Mouse (Mus musculus) CH12.LX (cell line): ENCODE measurements around the gene Tcea2. TPM values are rescaled to one million over a fixed set of nuclear protein-coding genes. Genes with fewer than 3 reads are reported as not detected.

Experiments
- DNase-seq: peaks from one replicate; pipeline ENCODE4 v3.0.0-alpha.2; 2013; ENCODE audit errors: extremely low read depth
- H3K27ac ChIP-seq: 2 replicates; pipeline ENCODE4 v1.5.1; 2012; ENCODE audit warnings: low read depth, mild to moderate bottlenecking, control low read depth, moderate library complexity; ENCODE audit not compliant: insufficient read depth
- H3K27me3 ChIP-seq: replicated peaks from 2 replicates; pipeline ENCODE3; 2012; ENCODE audit warnings: inconsistent platforms
- H3K36me3 ChIP-seq, 2 experiments: replicated peaks in 1 of 2; 2 replicates each; pipeline versions ENCODE3 to v1.6.1; 2012; ENCODE audit warnings: inconsistent platforms in 1 of 2, low read length in 1 of 2, mild to moderate bottlenecking in 1 of 2, mixed read lengths in 1 of 2, moderate library complexity in 1 of 2; ENCODE audit not compliant: control insufficient read depth in 1 of 2, insufficient read depth in 1 of 2
- H3K4me1 ChIP-seq, 2 experiments: 2 replicates each; pipeline ENCODE4 v1.6.1; 2012; ENCODE audit warnings: inconsistent platforms in 1 of 2, moderate library complexity in 1 of 2; ENCODE audit not compliant: insufficient read depth in 2 of 2, control insufficient read depth in 1 of 2
- H3K4me2 ChIP-seq: 2 replicates; pipeline ENCODE4 v1.6.1; 2012; ENCODE audit warnings: low read depth, mild to moderate bottlenecking, control low read depth; ENCODE audit not compliant: poor library complexity, insufficient read depth, severe bottlenecking
- H3K4me3 ChIP-seq, 3 experiments: fragments of 150-350 bp in 1 of 3; sonication (generic) in 1 of 3; replicated peaks in 1 of 3; 2 replicates each; pipeline versions ENCODE3 to v1.5.1; 2011 to 2012; ENCODE audit warnings: low read depth in 2 of 3, low read length in 2 of 3, mild to moderate bottlenecking in 2 of 3, moderate library complexity in 2 of 3, control low read depth in 1 of 3, improper control_type of control experiment in 1 of 3, inconsistent platforms in 1 of 3, mixed read lengths in 1 of 3; ENCODE audit not compliant: poor library complexity in 1 of 3
- H3K79me2 ChIP-seq: replicated peaks from 2 replicates; pipeline ENCODE4 v1.6.1; 2012; ENCODE audit warnings: mild to moderate bottlenecking, moderate library complexity; ENCODE audit not compliant: control insufficient read depth, poor library complexity, insufficient read depth, severe bottlenecking; ENCODE audit errors: extremely low read depth
- H3K9ac ChIP-seq: 2 replicates; pipeline ENCODE4 v1.6.1; 2012; ENCODE audit warnings: low read depth, mild to moderate bottlenecking, control low read depth, moderate library complexity; ENCODE audit not compliant: insufficient read depth
- H3K9me3 ChIP-seq: replicated peaks from 2 replicates; pipeline ENCODE3; 2012; ENCODE audit warnings: low read length, inconsistent platforms, mixed read lengths
- CHD1 ChIP-seq: IDR thresholded peaks from 2 replicates; pipeline ENCODE4 v1.6.1; 2012; ENCODE audit warnings: low read depth, low read length, improper control_type of control experiment, inconsistent platforms
- CTCF ChIP-seq, 2 experiments: IDR thresholded peaks in 1 of 2; conservative IDR thresholded peaks in 1 of 2; 2 replicates each; pipeline ENCODE4 v1.5.1; 2011 to 2012; ENCODE audit warnings: low read depth in 2 of 2, low read length in 2 of 2, improper control_type of control experiment in 1 of 2, inconsistent platforms in 1 of 2, mild to moderate bottlenecking in 1 of 2, moderate library complexity in 1 of 2
- E2F4 ChIP-seq: IDR thresholded peaks from 2 replicates; pipeline ENCODE4 v1.6.1; 2011; ENCODE audit warnings: low read depth, low read length, improper control_type of control experiment; ENCODE audit not compliant: insufficient replicate concordance
- EP300 ChIP-seq: IDR thresholded peaks from 2 replicates; pipeline ENCODE4 v1.6.1; 2011; ENCODE audit warnings: low read length, improper control_type of control experiment
- GABPA ChIP-seq: IDR thresholded peaks from 2 replicates; pipeline ENCODE4 v1.6.1; 2012; ENCODE audit warnings: low read depth, low read length, improper control_type of control experiment, inconsistent platforms; ENCODE audit not compliant: insufficient replicate concordance
- HCFC1 ChIP-seq: IDR thresholded peaks from 2 replicates; pipeline ENCODE4 v1.6.1; 2012; ENCODE audit warnings: low read depth, mild to moderate bottlenecking, inconsistent platforms, low read length, improper control_type of control experiment
- MAFK ChIP-seq: IDR thresholded peaks from 2 replicates; pipeline ENCODE4 v1.6.1; 2011; ENCODE audit warnings: low read length, improper control_type of control experiment; ENCODE audit not compliant: insufficient replicate concordance
- MAZ ChIP-seq: IDR thresholded peaks from 2 replicates; pipeline ENCODE4 v1.6.1; 2012; ENCODE audit warnings: low read depth, mild to moderate bottlenecking, inconsistent platforms, low read length, improper control_type of control experiment, moderate library complexity
- MYC ChIP-seq: IDR thresholded peaks from 2 replicates; pipeline ENCODE4 v1.6.1; 2011; ENCODE audit warnings: low read depth, mild to moderate bottlenecking, improper control_type of control experiment, low read length
- NELFE ChIP-seq: IDR thresholded peaks from 2 replicates; pipeline ENCODE4 v1.6.1; 2011; ENCODE audit warnings: low read depth, low read length, improper control_type of control experiment
- NRF1 ChIP-seq: IDR thresholded peaks from 2 replicates; pipeline ENCODE4 v1.6.1; 2014; ENCODE audit warnings: low read depth, mild to moderate bottlenecking, inconsistent platforms, low read length, improper control_type of control experiment, moderate library complexity
- POLR2A ChIP-seq: IDR thresholded peaks from 2 replicates; pipeline ENCODE4 v1.6.1; 2011; ENCODE audit warnings: low read depth, mild to moderate bottlenecking, improper control_type of control experiment, low read length
- POLR2AphosphoS2 ChIP-seq: IDR thresholded peaks from 2 replicates; pipeline ENCODE4 v1.6.1; 2011; ENCODE audit warnings: low read depth, low read length, improper control_type of control experiment
- RAD21 ChIP-seq: IDR thresholded peaks from 2 replicates; pipeline ENCODE4 v1.6.1; 2011; ENCODE audit warnings: low read depth, mild to moderate bottlenecking, low read length, improper control_type of control experiment, moderate library complexity
- SIN3A ChIP-seq: IDR thresholded peaks from 2 replicates; pipeline ENCODE4 v1.6.1; 2012; ENCODE audit warnings: low read length, improper control_type of control experiment, inconsistent platforms
- TBP ChIP-seq: conservative IDR thresholded peaks from 2 replicates; pipeline ENCODE4 v1.6.1; 2011; ENCODE audit warnings: low read depth, low read length, improper control_type of control experiment
- TCF12 ChIP-seq: IDR thresholded peaks from 2 replicates; pipeline ENCODE4 v1.6.1; 2014; ENCODE audit warnings: low read depth, mild to moderate bottlenecking, inconsistent platforms, low read length, improper control_type of control experiment
- UBTF ChIP-seq: IDR thresholded peaks from 2 replicates; pipeline ENCODE4 v1.6.1; 2012; ENCODE audit warnings: low read depth, mild to moderate bottlenecking, inconsistent platforms, low read length, improper control_type of control experiment, moderate library complexity
- USF1 ChIP-seq: IDR thresholded peaks from 2 replicates; pipeline ENCODE4 v1.6.1; 2014; ENCODE audit warnings: low read depth, mild to moderate bottlenecking, inconsistent platforms, low read length, improper control_type of control experiment
- USF2 ChIP-seq: conservative IDR thresholded peaks from 2 replicates; pipeline ENCODE4 v1.6.1; 2011; ENCODE audit warnings: low read depth, low read length, improper control_type of control experiment
- ZC3H11A ChIP-seq: IDR thresholded peaks from 2 replicates; pipeline ENCODE4 v1.6.1; 2012; ENCODE audit warnings: low read depth, mild to moderate bottlenecking, inconsistent platforms, low read length, improper control_type of control experiment
- ZMIZ1 ChIP-seq: IDR thresholded peaks from 2 replicates; pipeline ENCODE4 v1.6.1; 2012; ENCODE audit warnings: low read depth, mild to moderate bottlenecking, inconsistent platforms, low read length, improper control_type of control experiment
- ZNF384 ChIP-seq: IDR thresholded peaks from 2 replicates; pipeline ENCODE4 v1.6.1; 2012; ENCODE audit warnings: low read depth, low read length, improper control_type of control experiment, inconsistent platforms
- dilution Hi-C: fragments of 300-500 bp; cut with MboI; formaldehyde crosslinking; loops from 2 replicates; pipeline ENCODE4 v1.14.3; 2020; ENCODE audit warnings: low sequenced_read_pairs; ENCODE audit not compliant: extremely low pct_unique_long_range_greater_than_20kb, extremely low pct_ligation_motif_present
- in situ Hi-C: fragments of 300-500 bp; cut with MboI; formaldehyde crosslinking; loops from 3 replicates; pipeline ENCODE4 v1.14.3; 2019; ENCODE audit warnings: low sequenced_read_pairs, low pct_ligation_motif_present, low pct_unique_long_range_greater_than_20kb, mixed read lengths
- polyA plus RNA-seq: library from polyadenylated mRNA; unstranded; fragments of >175 nt; gene quantifications from 2 replicates; pipeline ENCODE4 v1.2.1, GENCODE M21; 2012; ENCODE audit warnings: low read depth; ENCODE audit not compliant: insufficient read length
- total RNA-seq, 2 experiments: library from RNA; depleted of rRNA; stranded (reverse); fragments of 300-350 nt in 1 of 2; fragments of >200 nt in 1 of 2; gene quantifications; 2 replicates each; pipeline ENCODE4 v1.2.3; 2012 to 2014

Tcea2 gene
- total and polyA plus RNA-seq, 3 experiments, result 8.8 to 14.4 (median 9.2) TPM

- TF ChIP-seq ZC3H11A (peak; percentile 12; the same call in 1 of the 2 replicates), MYC (peak; percentile 89), POLR2AphosphoS2 (no peak), ZMIZ1 (peak; percentile 52; the same call in 1 of the 2 replicates), NRF1 (peak; percentile 36; the same call in 1 of the 2 replicates), HCFC1 (peak; percentile 49)
Measured at GRCm38 (mm10) chr2:181678780-181679179, 1.3 kb upstream of the Tcea2 start (continued).

GRCm38 (mm10) chr2:181680716-181681117 lies 607 bp downstream of the Tcea2 start:
- H3K27me3 ChIP-seq, result no peaks in the 10 kb centered on the region
- dilution Hi-C loops, result no loop called here
- H3K27ac ChIP-seq, result no peak overlapping the region
- in situ Hi-C loops, result no loop called here
- H3K36me3 ChIP-seq, result peaks cover 0 to 21% of the 10 kb centered on the region in 2 experiments
- H3K4me2 ChIP-seq, result peak overlapping the region; percentile 58
- TF ChIP-seq USF2 (no peak), RAD21 (no peak), E2F4 (no peak), HCFC1 (no peak), TBP (no peak), NRF1 (no peak), NELFE (no peak), POLR2A (no peak), ZNF384 (no peak), CHD1 (no peak), EP300 (no peak), MAZ (no peak), USF1 (no peak), TCF12 (no peak), GABPA (no peak), SIN3A (no peak), MAFK (no peak), CTCF (conservative IDR thresholded peaks at IDR 0.05 in 1 of 2, IDR thresholded peaks at IDR 0.05 in 1 of 2; ENCODE audit: low read depth in 2 of 2, low read length in 2 of 2) (no peak), ZMIZ1 (no peak), UBTF (no peak)
- DNase-seq, result no peak
- peak overlapping the region; percentile 62 for H3K9ac ChIP-seq
- H3K9me3 ChIP-seq, result no peaks in the 10 kb centered on the region
- peak overlapping the region; percentile 61 to 77 (median 72) for H3K4me3 ChIP-seq
- no peaks in the 10 kb centered on the region for H3K79me2 ChIP-seq
- H3K4me1 ChIP-seq, result peaks cover 19 to 60% of the 10 kb centered on the region in 2 experiments
